Mouse (Mus musculus): ENCODE measurements around the gene Fam13a.

Gene Fam13a

DNA sequence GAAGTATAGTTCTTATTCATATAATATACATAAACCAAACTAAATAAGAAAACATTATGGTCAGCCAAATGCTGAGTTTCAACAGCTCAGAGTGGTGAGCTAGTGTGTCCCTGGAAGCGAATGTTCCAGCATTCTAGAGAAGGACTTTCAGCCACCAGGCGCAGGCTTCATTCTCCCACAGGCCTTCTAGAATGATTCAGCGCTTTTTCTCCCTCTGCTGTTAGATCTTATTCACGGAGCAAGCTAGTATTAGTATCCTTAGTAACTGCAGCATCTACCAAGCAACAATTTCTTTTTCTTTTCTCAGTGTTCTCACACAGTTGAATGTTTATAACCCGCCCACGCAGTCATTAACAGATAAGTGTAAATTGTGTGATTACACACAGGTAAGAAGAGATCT, 142.1 kb downstream of the Fam13a start:
- no peak for DNase-seq (ENCODE audit: low read depth, low spot score)
